Comparison of ENCODE assay signal across 1 mouse cellular context in the genomic region with DNA sequence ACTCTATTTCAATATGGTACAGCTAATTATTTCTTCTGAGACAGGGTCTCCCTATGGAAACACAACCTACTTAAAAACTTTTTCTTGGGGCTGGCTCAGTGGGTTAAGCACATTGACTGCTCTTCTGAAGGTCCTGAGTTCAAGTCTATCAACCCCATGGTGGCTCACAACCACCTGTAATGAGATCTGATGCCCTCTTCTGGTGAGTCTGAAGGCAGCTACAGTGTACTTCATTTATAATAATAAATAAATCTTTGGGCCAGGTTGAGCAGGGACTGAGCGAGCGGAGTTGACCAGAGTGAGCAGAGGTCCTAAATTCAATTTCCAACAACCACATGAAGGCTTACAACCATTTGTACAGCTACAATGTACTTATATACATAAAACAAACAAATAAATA.
TF ChIP-seq lines count a peak whose summit lies in the region.

No protein-coding gene starts in this region.

TF ChIP-seq in MEL, 35 proteins besides CTCF, POLR2A, EP300 and RAD21 (continued from another document):
- TF ChIP-seq NELFE (IDR thresholded peaks at IDR 0.05; ENCODE audit: low read depth, low read length), result no peak
